Mouse (Mus musculus) myocyte (in vitro differentiated cells): ENCODE data around the gene Daglb.

Source experiments
- E2F4 ChIP-seq: IDR thresholded peaks from one replicate; pipeline ENCODE4 v1.6.1; 2011; ENCODE audit warnings: mild to moderate bottlenecking, control low read depth, moderate library complexity; ENCODE audit not compliant: insufficient read depth
- MYOD1 ChIP-seq, 3 experiments: IDR thresholded peaks; one replicate each; pipeline ENCODE4 v1.6.1; 2011; ENCODE audit warnings: control low read depth in 2 of 3, low read depth in 2 of 3, mild to moderate bottlenecking in 2 of 3, moderate library complexity in 1 of 3; ENCODE audit not compliant: insufficient read length in 2 of 3, control insufficient read depth in 1 of 3
- POLR2A ChIP-seq: IDR thresholded peaks from one replicate; pipeline ENCODE4 v1.6.1; 2011; ENCODE audit warnings: low read depth, mild to moderate bottlenecking, control low read depth, moderate library complexity; ENCODE audit not compliant: insufficient read length
- SRF ChIP-seq: IDR thresholded peaks from one replicate; pipeline ENCODE4 v1.6.1; 2011; ENCODE audit warnings: low read depth; ENCODE audit not compliant: control insufficient read depth, insufficient read length
- TCF12 ChIP-seq: IDR thresholded peaks from one replicate; pipeline ENCODE4 v1.6.1; 2011; ENCODE audit warnings: mild to moderate bottlenecking, control low read depth; ENCODE audit not compliant: poor library complexity, insufficient read depth, severe bottlenecking
- TCF3 ChIP-seq: IDR thresholded peaks from one replicate; pipeline ENCODE4 v1.6.1; 2011; ENCODE audit warnings: low read depth, control low read depth; ENCODE audit not compliant: insufficient read length
- USF1 ChIP-seq: IDR thresholded peaks from one replicate; pipeline ENCODE4 v1.6.1; 2011; ENCODE audit warnings: low read depth, mild to moderate bottlenecking, control low read depth, moderate library complexity

DNA sequence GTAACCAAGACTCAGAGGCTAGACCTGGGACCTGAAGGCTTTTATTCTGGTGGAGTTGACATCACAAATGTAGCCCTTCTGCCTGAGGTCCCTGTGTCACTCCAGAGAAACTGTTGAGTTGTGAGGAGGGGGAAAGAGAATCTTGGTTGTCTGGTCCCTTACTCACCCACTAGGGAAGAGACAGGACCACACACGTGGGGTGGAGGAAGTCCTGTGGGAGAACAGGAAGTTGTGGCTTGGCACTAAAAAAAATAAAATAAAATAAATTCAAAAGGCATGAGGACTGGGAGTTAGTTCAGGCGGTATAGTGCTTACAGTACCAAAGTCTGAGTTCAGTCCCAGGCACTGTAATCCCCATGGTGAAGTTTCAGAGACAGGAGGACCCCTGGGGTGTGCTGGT, 72.6 kb downstream of the Daglb start:
- TF ChIP-seq USF1 (no peak), POLR2A (no peak), MYOD1 (IDR thresholded peaks at IDR 0.05; ENCODE audit: control insufficient read depth in 1 of 3, insufficient read length in 2 of 3, low read depth in 2 of 3) (no peak), SRF (no peak), TCF3 (no peak), TCF12 (no peak), E2F4 (no peak)
